Mouse (Mus musculus) cerebellum, postnatal 25 days (tissue): Measurements from ENCODE around the gene Dpp6.
"Not testable (repeated sequence)": the region's sequence is repeated elsewhere in the genome, so short reads cannot be mapped to it uniquely, and the experiment has no call there.

Experiments used
- DNase-seq, 2 experiments: peaks; one replicate each; pipeline ENCODE4 v3.0.0; 2021; ENCODE audit warnings: mixed read lengths in 2 of 2

Gene Dpp6

GRCm38 (mm10) chr5:27399111-27399510, 582.1 kb downstream of the Dpp6 start:
- no peak for DNase-seq

GRCm38 (mm10) chr5:27402616-27403015, 585.6 kb downstream of the Dpp6 start:
- peak; percentile 54 to 62 for DNase-seq

DNA sequence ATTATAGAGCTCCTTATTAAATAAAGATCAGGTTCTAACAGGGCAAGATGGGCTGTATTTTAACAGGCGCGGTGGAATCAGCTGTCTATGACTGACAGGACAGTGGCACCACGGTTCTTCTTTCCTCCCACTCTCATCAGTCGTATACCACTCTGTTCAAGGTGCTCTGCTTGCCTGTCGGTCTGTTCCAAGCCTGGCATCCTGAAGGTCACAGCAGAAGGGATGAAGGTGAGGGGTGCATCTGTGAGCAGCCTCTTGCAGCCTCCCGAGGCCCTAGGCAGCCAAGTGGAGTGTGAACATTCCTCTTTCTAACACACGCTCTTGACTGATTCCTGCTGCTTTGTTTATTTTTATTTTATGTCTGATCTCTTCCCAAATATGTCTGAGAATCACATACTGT, 591.9 kb downstream of the Dpp6 start:
- DNase-seq = peak in 1 of 2 experiments; percentile 54

- peak; percentile 86 to 92 for DNase-seq
Measured at GRCm38 (mm10) chr5:27413023-27413422, 596.0 kb downstream of the Dpp6 start.

GRCm38 (mm10) chr5:27415518-27415917, 598.5 kb downstream of the Dpp6 start:
- DNase-seq = peak; percentile 51 to 61

DNA sequence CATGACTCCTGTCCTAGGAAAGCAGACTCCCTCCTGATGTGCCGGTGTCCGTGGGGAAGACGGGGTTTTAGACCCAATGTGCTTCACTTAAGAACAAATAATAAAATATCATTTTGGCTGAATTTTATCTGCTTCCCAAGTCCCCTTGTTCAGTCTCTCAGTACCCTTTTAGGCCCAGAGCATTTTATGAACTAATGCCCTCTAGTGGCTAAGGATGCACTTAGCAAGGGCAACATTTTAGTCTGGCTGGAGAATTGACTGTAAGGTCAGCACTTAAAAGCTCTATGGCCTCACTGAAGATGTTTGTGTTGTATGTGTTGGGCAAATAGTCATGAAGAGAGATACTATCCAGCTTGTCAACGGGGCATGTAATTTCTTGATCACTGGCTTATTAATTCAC, 599.6 kb downstream of the Dpp6 start:
- DNase-seq = peak in 1 of 2 experiments; percentile 48

GRCm38 (mm10) chr5:27417398-27417797, 600.4 kb downstream of the Dpp6 start:
- peak; percentile 69 to 70 for DNase-seq

DNA sequence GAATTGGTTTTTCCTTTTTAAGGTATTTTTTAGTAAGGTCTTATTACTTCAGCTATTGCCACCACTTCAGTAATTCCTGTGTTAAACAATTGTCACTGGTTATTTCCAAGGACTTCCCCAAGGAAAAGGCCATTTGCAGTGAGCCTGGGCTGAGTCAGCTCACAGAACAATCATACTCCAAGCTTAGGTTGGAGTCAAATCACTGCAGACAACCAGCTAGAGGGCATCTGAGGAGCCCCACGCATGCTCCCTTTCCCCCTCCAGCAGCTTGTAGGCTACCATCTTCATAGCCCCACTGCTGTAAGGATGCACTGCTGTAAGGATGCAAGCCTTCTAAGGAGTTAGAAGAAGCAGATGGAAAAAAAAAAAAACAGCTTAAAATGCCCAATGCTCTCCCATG, 601.9 kb downstream of the Dpp6 start:
- no peak for DNase-seq

DNA sequence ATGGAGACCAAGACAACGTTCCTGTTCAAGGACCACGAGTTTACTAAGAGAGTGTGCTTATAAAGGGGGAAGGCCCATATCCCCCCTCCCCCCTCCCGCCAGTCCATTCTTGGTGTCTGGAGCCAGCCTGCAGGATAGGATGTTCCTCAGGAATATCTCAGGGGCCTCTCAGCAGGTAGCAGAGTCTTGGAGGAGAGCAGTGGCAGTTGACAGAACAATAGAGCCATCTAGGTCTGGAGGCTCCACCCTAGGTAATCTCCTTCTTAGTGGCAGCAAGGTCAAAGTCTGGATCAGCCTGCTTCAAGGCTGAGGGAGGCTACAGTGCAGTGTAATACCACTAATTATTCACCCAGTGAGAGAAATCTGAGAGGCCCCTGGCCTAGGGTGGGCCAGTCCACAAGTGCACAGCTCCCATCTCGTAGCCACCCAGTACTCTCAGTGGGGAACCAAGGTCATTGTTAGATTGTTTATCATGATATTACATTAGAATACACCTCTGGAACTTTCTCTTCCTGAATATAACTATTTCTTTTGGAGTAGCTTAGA, 604.2 kb downstream of the Dpp6 start:
- DNase-seq = no peak

- DNase-seq = no peak
Measured at GRCm38 (mm10) chr5:27423766-27424165, 606.8 kb downstream of the Dpp6 start.

DNA sequence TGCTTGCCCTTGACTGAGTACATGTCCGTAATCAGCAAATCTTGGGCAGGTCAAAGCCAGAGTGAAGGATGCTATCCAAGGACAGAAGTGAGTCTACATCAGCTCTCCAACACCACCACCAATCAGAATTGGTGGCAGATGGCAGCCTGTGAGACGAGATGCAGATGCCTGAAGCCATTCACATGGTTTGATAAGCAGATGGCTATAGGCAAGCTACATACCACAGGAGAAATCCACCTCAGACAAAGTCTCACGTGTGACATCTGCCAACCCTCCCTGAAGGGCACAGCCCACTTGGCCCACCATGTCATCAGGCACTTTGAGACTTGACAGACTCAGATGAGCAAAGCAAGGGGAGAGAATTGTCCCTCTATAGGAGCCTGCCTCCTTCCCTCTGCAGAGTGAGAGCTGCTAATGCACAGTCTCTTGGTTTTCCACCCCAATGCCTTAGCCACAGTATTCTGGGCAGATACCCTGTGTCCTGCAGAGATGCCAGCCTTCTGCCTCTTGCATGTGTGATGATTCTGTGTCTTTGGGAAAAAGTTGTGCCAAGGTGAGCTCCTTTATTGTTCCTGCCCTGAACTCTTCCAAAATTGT, 607.6 kb downstream of the Dpp6 start:
- DNase-seq = peak; percentile 77 to 82

DNA sequence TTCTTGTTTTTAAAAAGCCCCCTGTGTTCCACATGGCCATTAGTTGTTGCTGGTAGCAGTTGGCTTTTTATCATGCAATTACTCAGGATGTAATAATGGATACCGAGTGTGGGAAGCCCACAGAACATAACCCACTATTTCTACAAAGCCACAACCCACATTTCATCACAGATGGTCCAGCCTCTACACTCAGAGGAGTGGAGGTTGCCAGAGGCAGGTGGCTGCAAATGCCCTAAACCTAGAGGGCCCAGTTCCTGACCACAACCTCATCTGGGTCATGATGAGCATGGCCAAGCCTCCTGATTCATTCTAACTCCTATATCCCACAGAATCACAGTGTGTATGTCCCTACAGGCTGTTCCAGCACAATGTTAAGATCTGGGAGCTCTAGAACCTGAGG, 609.2 kb downstream of the Dpp6 start:
- DNase-seq = no peak

DNA sequence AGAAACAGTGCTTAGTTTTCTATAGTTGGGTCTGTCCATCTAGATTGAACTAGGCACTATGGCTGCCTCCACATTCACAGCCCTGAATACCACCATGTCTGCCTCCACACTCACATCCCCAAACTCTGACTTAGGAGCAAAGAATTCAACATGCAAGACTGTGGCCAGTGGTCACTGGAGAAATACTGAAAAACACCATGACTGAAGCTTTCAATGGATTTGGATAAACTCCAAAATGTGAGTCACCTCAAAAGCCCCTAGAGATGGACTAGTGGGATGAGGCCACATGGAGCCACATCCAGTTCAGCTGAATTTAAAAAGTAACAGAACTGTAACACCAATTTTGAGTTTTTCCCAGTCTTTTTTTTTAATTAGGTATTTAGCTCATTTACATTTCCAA, 616.6 kb downstream of the Dpp6 start:
- DNase-seq = no peak

- DNase-seq = peak; percentile 58 to 69
Measured at GRCm38 (mm10) chr5:27453201-27453845, 636.3 kb downstream of the Dpp6 start.

GRCm38 (mm10) chr5:27454386-27454785, 637.4 kb downstream of the Dpp6 start:
- DNase-seq = no peak

- DNase-seq = peak; percentile 65 to 80
Measured at GRCm38 (mm10) chr5:27456981-27457380, 640.0 kb downstream of the Dpp6 start.

DNA sequence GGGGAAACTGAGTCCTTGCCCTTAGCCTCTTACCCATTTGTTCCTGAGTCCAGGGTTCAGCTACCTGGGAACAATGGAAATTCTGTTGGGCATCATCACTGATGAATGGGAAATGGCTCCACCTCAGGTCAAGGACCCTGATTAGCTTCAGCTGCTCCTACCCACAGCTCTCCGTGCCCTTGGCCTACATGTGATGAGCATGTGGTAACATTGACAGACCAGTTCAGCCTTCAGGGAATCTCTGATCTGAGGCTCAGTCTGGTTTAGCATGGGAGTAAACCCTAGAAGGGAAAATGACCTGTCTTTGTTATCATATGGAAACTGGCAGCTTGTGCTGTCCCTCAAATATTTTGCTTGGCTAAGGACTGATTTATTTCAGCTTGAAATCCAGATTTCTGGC, 640.7 kb downstream of the Dpp6 start:
- DNase-seq = no peak

GRCm38 (mm10) chr5:27474964-27475465, 658.0 kb downstream of the Dpp6 start:
- DNase-seq = no peak

GRCm38 (mm10) chr5:27481706-27482105, 664.7 kb downstream of the Dpp6 start:
- DNase-seq = peak in 1 of 2 experiments; percentile 72

GRCm38 (mm10) chr5:27486138-27486537, 669.1 kb downstream of the Dpp6 start:
- DNase-seq = no peak

GRCm38 (mm10) chr5:27490942-27491341, 673.9 kb downstream of the Dpp6 start:
- DNase-seq = no peak

DNA sequence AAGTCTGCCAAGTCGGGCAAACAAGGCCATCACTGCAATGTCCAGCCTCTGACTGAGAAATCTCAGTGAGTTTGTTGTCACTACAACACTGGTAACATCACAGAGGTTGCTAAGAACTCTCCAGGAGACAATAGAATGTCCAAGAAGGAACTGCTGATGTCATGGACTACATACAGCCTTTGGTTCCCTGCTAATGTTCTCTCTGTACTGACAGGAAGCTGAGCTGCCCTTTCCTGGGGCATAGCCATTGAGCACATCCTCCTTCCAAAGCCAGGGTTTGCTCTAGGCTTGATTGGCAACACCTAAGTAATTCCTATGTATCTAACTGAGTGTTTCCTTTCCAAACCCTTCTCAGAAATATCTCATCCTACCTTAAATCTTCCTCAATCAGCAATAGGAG, 684.3 kb downstream of the Dpp6 start, which contains the start of gene Speer4b:
Gene Speer4b (minus strand): TSS at position 101 of the 400 bp plus-strand sequence.
- DNase-seq = not testable (repeated sequence)

DNA sequence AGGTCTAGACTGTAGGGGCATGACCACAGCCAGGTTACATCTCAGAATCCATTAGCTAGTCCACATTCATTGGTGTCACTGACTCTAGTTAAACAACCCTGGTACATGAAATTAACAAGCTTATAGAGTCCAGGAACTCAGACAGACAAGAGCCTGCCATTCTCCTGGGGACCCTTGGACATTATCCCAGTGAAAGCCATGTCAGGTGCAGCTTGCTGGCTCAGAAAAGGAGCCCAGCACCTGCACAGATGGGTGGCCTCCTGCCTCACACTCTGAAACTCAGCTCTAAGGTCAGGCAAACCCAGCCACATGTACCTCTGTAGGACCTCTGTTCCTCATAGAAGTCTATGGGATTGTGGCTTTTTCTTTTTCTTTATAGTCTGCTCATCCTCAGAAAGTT, 701.7 kb downstream of the Dpp6 start:
- peak; percentile 33 to 51 for DNase-seq

GRCm38 (mm10) chr5:27526906-27527305, 709.9 kb downstream of the Dpp6 start:
- peak in 1 of 2 experiments; percentile 38 for DNase-seq
